Mouse (Mus musculus) liver, postnatal 0 days (tissue): ENCODE data around the gene Srsf7.

Experiments used
- CTCF ChIP-seq: sonication (generic); IDR thresholded peaks from 2 replicates; pipeline ENCODE4 v1.5.1; 2016; ENCODE audit warnings: antibody characterized with exemption, low read depth
- EP300 ChIP-seq: IDR thresholded peaks from 2 replicates; pipeline ENCODE4 v1.6.1; 2016; ENCODE audit warnings: antibody characterized with exemption, low read depth, mild to moderate bottlenecking

GRCm38 (mm10) chr17:80221890-80222628 is 15.0 kb upstream of the Srsf7 start:
- TF ChIP-seq CTCF (peak; percentile 62), EP300 (no peak)
